Mouse (Mus musculus) adipocyte (in vitro differentiated cells): ENCODE results near the gene Celf5.

ENCODE experiments used
- DNase-seq: peaks from one replicate; pipeline ENCODE4 v3.0.0-alpha.2; 2016; ENCODE audit warnings: low spot score

Gene Celf5

DNA sequence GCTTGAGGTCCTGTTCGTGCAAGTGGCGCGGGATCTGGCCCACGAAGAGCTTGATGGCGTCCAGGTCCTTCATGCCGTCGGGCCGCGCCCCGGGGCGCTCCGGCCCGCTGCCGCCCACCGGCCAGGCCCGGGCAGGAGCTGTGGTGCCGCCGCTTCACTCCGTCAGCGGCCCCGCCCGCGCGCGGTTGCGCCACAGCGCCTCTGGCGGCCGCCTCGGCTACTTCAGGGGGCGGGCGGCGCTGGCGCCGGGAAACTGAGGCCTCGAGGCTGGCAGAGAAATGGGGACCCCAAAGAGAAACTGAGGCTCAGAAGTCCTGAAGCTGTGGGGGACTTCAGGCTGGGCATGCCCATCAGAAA lies at the start of gene Celf5:
Gene Celf5, minus strand, starts transcription at position 177 of the 357 bp plus-strand sequence.
- DNase-seq, result no peak

DNA sequence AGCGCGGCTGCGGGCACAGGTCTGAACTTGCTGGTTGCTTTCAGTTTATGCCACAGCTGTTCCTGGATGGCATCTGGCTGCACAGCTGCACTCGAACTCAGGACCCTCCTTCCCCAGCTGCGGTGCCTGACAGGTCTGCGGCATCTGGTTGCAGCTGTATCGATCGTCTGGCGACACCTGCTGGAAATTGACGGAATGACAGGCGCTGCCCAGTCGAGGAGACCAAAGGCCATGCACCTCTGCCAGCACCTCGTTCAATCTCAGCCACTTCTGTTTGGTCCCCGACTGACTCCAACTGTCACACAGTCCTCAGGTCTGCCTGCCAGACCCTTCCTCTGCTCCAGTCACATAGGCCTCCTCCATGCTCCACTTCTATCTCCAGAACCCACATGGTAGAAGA lies 44.3 kb upstream of the Celf5 start:
- peak; percentile 68 for DNase-seq

DNA sequence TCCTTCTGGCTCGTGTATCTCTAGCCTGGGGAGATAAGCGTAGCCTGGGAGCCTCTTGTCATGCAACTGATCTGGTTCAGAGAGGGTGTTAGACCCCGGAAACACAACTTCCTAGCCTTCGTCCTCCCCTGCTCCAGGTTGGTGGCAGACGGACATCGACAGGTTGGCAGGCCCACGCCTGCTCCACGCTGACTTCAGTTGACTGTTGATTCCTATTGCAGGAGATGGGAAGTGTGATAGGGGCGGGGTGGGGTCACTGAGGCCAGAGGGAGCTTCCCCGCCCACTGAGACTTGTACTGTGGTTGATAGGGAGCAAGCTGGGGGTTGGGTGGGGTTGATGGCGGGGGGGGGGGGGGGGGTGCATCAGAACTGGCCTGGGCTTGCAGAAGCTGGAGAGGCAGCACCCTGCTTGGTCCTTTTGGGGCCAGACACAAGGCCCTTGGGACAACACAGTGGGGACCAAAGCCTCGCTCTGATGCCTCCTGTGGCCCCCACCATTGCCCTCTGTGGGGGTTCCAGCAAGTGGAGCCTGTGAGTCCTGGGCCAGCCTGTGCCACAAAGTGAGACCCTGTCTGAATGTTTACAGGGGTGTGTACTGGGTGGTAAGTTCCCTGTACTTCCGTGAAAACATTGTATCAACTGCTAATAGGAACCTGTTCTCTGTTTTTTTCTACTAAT lies 42.6 kb upstream of the Celf5 start:
- DNase-seq, result no peak

DNA sequence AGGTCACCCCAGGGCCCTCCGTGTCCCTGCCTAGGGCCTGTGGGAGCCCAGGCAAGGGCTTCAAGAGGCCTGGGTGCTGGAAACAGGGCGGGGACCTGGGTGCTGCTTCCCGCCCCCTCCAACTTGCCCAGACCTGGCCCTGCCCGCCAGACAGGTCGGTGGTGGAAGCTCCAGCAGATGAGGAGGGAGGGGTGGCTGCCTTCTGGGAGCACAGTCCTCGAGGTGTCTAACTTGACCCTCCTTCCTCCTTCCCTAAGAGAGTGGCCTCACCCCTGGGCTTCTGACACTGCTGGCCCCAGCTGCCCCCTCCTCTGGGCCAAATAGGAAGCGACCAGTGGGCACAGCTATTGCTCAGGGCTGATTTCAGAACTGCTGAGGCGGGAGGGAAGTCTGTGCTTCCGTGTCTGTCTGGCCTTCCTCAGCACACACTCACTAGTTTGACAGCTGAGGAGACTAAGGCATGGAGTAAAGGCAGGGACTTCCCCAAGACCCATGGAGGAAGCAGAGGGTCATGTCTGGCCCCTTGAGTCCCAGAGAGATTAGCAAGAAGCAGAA lies 41.6 kb upstream of the Celf5 start, which contains the start of gene Gna15:
Gene Gna15, minus strand, starts transcription at position 175 of the 555 bp plus-strand sequence.
- no peak for DNase-seq

DNA sequence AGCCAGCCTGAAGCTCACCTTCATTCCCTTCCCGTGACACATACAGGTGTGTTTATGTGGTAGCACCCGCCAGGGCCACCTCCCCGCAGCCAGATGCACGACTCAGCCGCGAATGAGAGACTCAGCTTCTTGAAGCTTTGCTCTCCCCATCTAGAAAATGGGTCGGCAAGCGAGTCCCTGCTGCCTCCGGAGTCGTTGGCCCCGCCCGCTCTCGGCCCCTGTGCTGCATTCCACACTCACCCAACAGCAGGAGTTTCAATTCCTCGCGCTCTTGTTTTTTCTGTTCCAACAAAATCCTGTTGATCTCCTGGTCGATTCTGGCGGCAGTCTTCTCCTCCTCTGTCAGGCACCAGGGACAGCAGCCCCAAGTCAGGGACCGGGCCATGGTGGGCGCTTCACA lies 41.1 kb upstream of the Celf5 start:
- no peak for DNase-seq

DNA sequence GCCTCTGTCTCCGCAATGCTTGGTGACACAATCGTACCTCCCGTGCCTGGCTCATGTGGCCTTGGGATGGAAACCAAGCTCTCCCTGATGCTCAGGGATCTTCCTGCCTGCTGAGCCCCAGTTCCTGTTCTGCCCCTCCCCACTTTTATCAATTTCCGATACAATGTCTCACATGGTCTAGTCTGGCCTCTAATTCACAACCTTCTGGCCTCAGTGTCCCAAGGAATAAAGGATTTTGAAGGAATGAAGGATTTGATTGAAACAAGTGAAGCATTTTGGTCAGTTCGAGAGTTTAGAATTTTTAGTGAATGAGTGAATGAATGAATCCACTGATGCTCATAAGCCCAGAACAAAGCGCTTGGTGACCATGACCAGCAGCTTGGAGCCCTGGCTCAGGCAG lies 40.6 kb upstream of the Celf5 start:
- no peak for DNase-seq

DNA sequence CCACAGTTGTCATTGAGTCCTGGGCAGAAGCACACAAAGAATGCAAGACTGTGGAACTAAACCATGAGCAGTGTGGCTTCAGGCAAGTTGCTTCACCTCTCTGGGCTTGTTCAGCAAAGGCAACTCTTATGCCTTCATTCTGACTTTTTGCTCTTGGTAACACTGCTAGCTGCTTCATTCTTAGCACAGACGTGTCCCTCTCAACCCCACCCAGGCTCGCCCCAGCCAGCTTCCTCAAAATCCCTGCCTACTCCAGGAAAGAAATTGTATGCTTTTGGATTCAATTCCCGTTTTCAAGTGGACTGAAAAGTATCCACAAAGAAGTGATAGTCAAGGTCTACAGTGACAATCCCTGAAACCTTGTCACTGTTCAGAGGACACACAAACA lies 37.5 kb upstream of the Celf5 start:
- DNase-seq, result no peak

DNA sequence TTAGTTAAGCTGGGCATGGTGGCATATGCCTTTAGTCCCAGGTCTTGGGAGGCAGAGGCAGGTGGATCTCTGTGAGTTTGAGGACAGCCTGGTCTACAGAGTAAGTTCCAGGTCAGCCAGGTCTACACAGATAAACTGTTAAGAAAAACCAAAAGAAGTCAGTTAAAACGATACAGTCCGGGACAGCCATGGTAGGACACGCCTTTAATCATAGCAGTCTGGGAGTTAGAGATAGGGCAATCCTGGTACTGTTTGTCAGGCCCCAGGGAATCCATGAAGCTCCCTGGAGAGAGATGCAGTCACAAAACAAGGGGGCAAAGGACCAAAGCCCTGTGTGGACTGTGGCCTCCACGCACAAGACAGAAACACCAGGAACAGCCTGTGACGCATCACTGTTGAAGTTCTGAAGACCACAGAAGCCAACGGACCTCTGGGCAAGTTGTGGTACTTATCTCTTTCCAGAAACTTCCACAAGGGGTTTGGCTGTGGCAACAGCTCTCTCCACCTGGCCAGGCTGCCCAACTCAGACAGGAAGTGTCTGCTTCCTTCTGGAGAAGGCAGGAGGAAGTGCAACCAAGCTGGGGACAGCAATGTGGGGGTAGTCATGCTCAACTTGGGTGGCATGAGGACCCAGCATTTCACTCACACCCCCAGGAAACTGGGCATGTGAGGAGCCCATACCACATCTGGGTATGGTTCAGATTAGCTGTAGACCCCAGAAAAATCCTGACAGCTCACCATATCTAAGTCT lies 36.9 kb upstream of the Celf5 start:
- DNase-seq, result no peak

DNA sequence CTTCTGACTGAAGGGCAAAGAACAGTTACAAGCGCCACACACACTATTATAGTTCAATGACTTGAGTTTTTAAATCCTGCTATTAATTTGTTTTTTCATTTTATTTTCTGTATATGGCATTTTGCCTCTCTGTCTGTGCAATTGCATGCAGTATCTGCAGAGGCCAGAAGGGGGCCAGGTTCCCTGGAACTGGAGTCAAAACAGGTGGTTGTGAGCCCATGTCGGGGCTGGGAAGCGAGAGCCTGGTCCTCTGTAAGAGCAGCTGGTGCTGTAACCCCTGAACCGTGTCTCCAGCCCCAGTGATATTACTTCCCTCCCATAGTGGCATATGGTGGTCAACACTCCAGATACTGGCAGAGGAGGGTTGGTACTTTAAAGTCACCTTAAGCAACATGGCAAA lies 36.0 kb upstream of the Celf5 start:
- peak; percentile 71 for DNase-seq

DNA sequence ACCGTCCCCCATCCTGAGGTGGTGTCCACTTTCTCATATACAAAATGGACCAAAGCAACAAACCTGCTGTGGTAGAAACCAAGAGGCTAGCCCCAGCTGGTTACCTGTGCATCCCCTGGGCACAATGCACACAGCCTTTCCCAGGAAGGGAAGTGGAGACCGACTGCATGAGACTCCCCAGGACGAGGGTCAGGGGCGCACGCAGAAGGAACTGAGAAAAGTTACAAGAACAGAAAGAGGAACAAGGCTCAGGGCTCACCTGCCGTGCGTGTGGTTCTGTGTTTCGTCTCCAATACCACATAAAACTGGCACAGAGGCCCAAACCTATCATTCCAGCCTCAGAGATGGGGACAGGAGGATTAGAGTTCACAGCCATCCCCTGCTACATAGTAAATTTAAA lies 34.7 kb upstream of the Celf5 start:
- no peak for DNase-seq

DNA sequence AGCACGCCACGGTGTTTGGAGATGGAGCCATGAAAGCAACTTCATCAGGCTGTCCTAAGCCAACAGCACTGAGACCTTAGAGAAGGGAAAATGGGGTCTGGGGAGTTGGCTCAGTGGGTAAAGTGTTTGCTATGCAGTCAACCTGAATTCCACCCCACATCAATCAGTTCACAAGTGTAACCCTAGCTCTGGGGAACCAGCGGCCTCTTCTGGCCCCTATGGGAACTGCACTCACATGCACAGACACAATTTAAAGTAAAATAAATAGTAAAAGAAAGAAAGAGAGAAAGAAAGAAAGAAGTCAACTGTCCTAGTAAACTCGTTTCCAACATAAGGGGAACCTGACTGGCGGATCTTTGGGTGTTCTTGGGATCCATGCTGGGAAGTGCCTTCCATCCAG lies 31.3 kb upstream of the Celf5 start:
- no peak for DNase-seq

DNA sequence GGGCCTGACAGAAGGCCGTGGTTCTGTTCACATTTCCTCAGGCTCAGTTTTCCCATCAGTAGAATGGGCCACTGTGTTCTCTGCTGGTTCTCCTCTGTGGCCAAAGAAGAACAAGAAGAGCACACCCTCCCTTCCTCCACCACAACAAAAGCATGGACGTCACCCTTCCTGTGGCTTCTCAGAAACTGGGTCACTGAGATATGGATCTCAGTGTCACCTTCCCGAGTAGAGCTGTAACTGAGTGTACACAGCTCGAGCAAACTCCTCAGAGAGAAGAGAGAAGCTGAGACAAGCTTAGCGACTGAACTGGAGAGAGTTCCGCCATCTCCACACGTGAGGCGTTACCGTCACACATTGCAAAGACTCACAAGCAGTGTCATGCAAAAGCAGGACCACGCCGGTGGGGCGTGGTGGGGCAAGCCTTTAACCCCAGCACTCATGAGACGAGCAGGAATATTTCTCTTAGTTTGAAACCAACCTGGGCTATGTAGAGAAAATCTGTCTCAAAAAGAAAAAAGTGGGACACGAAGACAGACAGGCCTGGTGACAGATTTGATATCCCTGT lies 27.8 kb upstream of the Celf5 start:
- DNase-seq, result no peak

DNA sequence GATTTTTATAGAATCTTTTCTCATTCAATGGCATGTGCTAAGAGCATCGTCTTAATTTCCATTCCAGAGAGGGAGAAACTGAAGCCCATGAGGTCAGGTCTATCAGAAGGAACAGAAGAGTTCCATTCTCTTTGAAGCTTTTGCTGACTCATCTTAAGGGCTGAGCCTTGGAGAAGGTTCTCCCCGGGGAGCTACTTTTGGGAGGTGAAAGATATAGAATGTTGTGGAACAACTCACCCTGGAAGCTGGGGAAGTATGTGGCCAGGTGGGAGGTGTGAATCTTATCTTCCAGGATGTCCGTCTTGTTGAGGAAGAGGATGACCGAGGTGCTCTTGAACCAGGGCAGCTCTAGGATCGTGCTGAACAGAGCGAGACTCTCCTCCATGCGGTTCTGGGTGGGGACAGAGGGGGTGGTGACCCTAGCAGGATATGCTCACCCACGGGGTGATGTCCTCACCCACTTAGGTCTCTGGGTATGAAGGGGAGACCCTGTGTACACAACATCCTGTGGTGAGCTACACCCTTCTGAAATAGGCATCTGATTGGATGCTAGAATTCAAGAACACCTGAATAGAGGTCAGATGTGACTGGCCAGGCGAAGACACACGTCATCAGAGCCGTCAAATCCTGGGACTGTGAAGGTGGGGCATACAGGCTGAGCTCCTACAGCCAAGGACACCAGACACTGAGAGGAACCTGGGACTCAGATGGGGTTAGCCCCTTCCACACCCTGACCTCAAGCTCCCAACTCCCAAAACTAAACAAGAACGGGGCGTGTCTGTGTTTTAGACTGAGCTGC lies 25.4 kb upstream of the Celf5 start:
- no peak for DNase-seq

DNA sequence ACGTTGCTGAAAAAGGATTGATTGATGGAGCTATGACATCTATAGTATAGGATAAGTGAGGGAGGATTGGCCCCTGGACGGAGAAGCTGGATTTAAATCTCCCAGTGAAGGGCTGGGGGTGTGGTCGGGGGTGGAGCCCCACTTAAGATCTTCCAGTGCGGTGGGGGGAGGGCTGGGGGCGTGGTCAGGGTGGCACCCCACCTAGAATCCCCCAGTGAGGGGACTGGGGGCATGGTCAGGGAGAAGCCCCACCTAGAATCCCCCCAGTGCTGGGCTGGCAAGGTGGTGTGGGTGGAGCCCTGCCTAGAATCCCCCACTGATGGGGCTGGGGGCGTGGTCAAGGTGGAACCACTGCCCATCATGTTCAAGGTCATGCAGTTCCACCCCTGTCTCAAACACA lies 24.6 kb upstream of the Celf5 start:
- no peak for DNase-seq

DNA sequence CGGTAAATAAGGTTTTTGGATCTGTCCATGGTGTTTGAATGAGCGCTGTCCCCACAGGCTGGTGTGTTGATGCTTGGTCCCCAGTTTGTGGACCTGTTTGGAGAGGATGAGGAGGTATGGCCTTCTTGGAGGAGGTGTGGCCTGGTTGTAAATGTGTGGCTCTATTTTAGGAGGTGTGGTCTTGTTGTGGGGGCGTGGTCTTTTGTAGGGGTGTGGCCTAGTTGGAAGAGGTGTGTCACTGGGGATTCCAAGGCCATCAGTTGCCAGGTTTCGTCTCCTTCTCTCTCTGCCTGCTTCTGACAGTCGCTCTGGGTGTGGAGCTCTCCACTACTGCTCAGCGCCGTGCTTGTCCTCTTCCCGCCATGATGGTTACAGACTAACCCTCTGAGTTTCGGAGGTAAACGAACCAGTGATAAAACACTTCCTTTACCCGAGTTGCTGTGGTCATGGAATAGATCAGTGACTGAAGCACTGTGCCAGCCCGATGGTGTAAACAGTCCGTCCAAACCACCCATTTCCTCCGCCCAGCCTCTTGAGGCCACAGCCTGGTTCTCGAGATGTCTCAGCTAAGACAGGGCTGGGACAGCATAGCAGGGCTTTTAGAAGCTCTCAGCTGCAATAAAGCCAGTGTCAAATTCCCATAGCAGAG lies 22.6 kb upstream of the Celf5 start:
- DNase-seq, result no peak

DNA sequence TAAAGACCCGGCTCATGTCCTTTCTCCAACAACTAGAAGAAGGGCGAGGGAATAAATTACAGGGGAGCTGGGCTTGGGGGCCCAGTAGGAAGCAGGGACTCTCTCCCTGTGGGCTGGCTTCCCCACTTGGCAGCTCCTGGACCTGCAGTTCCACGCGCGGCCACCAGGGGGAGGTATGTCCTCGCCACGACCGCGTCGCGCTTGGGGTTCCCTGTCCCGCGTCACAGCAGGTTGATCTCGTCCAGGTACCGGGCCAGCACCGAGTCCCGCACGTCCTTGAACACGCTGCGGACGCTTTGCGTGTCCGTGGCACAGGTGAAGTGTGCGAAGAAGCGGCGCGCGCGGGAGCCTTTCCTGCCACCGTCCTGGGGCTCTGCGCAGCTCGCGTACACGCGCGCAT lies 20.1 kb upstream of the Celf5 start:
- DNase-seq, result peak; percentile 48

DNA sequence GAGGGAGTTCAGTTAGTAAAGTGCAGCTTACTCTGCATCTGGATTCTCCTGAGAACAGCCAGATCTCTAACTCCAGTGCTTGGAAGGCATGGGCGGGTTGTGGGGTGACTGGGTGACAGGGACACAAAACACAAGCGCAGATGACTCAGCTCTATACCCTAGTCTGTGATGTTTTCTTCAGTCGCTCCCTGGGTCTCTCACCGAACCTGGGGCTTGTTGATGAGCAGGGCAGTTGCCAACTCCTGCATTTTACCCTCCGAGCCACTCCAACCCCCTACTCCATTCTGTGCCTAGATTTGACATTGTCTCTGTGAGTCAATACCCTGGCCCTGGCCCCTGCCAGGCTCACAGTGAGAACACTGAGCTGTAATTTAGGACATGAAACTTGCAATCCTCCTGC lies 19.4 kb upstream of the Celf5 start:
- no peak for DNase-seq

DNA sequence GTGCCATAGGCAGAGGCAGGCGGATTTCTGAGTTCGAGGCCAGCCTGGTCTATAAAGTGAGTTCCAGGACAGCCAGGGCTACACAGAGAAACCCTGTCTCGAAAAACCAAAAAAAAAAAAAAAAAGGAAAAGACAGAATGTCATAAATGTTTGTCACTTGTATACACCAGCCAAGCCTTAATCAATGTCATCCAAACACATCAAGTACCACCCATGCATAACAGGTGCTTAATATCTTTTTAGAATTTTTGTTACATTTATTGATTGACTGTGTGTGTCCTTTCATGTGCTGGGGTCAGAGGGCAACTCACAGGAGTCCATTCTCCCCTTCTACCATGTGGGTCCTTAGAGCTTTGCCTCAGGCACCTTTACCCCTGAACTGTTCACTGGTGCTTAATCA lies 17.5 kb upstream of the Celf5 start, which contains the start of gene S1pr4:
Gene S1pr4, minus strand, starts transcription at position 101 of the 400 bp plus-strand sequence.
- no peak for DNase-seq

DNA sequence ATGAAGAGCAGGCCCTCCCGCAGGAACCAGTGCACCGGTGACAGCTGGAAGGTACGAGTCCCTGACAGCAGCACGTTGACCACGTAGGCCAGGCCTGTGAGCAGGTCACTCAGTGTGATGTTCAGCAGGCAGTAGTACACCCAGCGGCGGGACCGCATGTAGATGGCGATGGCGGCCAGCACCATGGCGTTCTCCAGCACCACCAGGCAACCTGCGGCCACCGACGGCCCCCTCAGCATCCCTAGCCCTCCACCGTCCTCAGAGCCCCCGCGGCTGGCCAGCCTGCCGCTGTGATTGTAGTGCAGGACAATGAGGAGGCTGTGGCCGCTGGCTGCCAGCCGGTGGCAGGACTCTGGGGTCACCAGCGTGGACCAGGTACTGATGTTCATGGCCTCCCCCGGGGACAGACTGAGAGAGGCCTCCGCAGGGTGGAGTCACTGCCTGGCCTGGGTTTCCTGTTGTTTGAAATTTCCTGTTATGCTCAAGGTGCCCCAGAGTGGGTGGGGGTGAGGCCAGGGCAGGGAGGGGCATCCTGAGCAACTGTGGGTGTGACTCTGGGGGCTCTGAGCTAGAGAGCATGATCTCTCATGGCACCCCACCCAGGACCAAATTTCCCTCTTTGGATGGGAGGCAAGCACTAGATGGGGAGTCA lies 16.9 kb upstream of the Celf5 start:
- DNase-seq, result no peak

DNA sequence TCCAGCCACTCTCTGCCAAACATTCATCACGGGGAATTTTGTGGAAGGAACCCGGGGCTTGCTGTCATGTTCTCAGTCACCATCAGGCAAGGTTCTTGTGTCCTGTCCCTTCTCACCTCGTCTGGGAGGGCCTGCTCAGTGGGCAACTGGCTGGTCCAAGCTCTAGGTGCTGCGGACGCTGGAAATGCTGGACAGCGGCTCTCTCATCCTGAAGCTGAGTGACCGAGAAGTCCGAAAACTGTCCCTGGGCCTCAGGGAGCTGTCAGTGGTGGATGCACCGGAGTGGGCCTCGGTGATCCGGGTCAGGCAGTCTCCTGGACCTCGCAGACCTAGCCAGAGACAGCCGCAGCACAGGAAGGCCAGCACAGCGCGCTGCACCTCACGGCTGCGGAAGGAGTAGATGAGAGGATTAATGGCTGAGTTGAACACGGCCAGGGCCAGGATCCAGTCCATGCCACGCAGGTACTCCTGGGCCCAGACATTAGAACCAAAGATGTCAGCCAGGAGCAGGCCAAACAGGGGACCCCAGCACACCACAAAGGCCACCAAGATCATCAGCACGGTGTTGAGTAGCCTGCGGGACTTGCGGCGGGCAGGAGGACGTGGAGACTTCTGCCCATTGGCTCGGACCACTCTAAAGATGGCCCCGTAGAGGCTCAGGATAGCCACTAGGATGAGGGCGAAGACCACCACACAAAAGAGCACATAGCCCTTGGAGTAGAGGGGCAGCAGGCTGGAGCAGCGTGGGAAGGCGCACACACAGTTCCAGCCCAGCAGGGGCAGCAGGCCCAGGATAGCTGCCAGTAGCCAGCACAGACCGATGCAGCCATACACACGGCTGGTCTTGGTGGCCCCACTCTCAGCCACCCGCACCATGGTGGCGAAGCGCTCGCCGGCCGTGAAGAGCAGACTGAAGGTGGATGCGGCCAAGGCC lies 16.1 kb upstream of the Celf5 start:
- no peak for DNase-seq
